Mouse (Mus musculus) intestine, embryonic 16.5 days (tissue): ENCODE data around the gene Gm5065. TPM values are rescaled to one million over a fixed set of nuclear protein-coding genes. Genes with fewer than 3 reads are reported as not detected.

Source experiments
- ATAC-seq: fragments of 200-750 bp; cut with Nextera tagmentation; 2 replicates; pipeline ENCODE4 v1.8.0; 2017; ENCODE audit warnings: moderate TSS enrichment, moderate library complexity
- H3K27ac ChIP-seq: fragments of 300-500 bp; sonication (generic); 2 replicates; pipeline ENCODE4 v1.5.1; 2014; ENCODE audit warnings: mild to moderate bottlenecking, low read length
- H3K27me3 ChIP-seq: fragments of 300-500 bp; sonication (generic); replicated peaks from 2 replicates; pipeline ENCODE4 v1.6.1; 2014; ENCODE audit warnings: low read length, control low read depth, mixed read lengths; ENCODE audit not compliant: control insufficient read depth, insufficient read depth
- H3K36me3 ChIP-seq: fragments of 300-500 bp; sonication (generic); 2 replicates; pipeline ENCODE4 v1.6.1; 2014; ENCODE audit warnings: low read length, control low read depth; ENCODE audit not compliant: control insufficient read depth, insufficient read depth
- H3K4me1 ChIP-seq: fragments of 300-500 bp; sonication (generic); 2 replicates; pipeline ENCODE4 v1.6.1; 2014; ENCODE audit warnings: low read length, control low read depth, mixed read lengths; ENCODE audit not compliant: control insufficient read depth, insufficient read depth
- H3K4me2 ChIP-seq: fragments of 300-500 bp; sonication (generic); 2 replicates; pipeline ENCODE4 v1.6.1; 2014; ENCODE audit warnings: low read depth, low read length, control low read depth
- H3K4me3 ChIP-seq: fragments of 300-500 bp; sonication (generic); 2 replicates; pipeline ENCODE4 v1.5.1; 2014; ENCODE audit warnings: mild to moderate bottlenecking, low read length
- H3K9ac ChIP-seq: fragments of 300-500 bp; sonication (generic); 2 replicates; pipeline ENCODE4 v1.6.1; 2014; ENCODE audit warnings: low read depth, low read length
- H3K9me3 ChIP-seq: fragments of 300-500 bp; sonication (generic); 2 replicates; pipeline ENCODE4 v1.6.1; 2016; ENCODE audit warnings: low read length, control low read depth; ENCODE audit not compliant: control insufficient read depth
- WGBS: fragments of 180-500 bp; shearing (Covaris S2); extraction: QIAGEN DNeasy Blood & Tissue Kit; methylation state at CpG from one replicate; pipeline ENCODE4 v1.1.7; 2014; 5-methylcytosine and 5-hydroxymethylcytosine counted together
- polyA plus RNA-seq: library from polyadenylated mRNA; unstranded; fragments of >200 nt; fragmentation: Nextera tagmentation; extraction: Ambion mirVana; gene quantifications from 2 replicates; pipeline ENCODE4 v1.2.1, GENCODE M21; 2015

Gene Gm5065
- polyA plus RNA-seq: not detected in 2 replicates

GRCm38 (mm10) chr7:5350237-5350636 lies at the start of gene Gm5065:
Gene Gm5065 (plus strand): TSS chr7:5350537.
- Histone ChIP-seq H3K4me3 (no peak within 1 kb of the TSS), H3K4me2 (no peak within 1 kb of the TSS), H3K4me1 (no peaks in the 10 kb centered on the region), H3K9me3 (0 out of 2 replicates have a peak, but pooled peaks cover 7% of the 10 kb centered on the region), H3K36me3 (no peaks in the 10 kb centered on the region), H3K27me3 (no peaks in the 10 kb centered on the region), H3K9ac (no peak within 1 kb of the TSS), H3K27ac (no peak within 1 kb of the TSS)
- no peak for ATAC-seq
- WGBS: 74% methylated on average over 1 of the region's 1 CpGs

- Histone ChIP-seq H3K4me2 (no peak overlapping the region), H3K4me1 (no peaks in the 10 kb centered on the region), H3K27me3 (no peaks in the 10 kb centered on the region), H3K27ac (no peak overlapping the region), H3K4me3 (no peak overlapping the region), H3K36me3 (no peaks in the 10 kb centered on the region), H3K9ac (no peak overlapping the region), H3K9me3 (no peaks in the 10 kb centered on the region)
- no peak for ATAC-seq
- WGBS: 87% methylated on average over 1 of the region's 1 CpGs
Measured at GRCm38 (mm10) chr7:5327511-5327910, 22.8 kb upstream of the Gm5065 start.

GRCm38 (mm10) chr7:5350935-5351334 lies 598 bp downstream of the Gm5065 start, which contains the start of gene Nlrp2:
Gene Nlrp2 (minus strand): TSS chr7:5351035.
- Histone ChIP-seq H3K9me3 (0 out of 2 replicates have a peak, but pooled peaks cover 7% of the 10 kb centered on the region), H3K4me1 (no peaks in the 10 kb centered on the region), H3K27me3 (no peaks in the 10 kb centered on the region), H3K4me3 (no peak within 1 kb of the TSS), H3K9ac (no peak within 1 kb of the TSS), H3K36me3 (no peaks in the 10 kb centered on the region), H3K4me2 (no peak within 1 kb of the TSS), H3K27ac (no peak within 1 kb of the TSS)
- WGBS: 78% methylated on average over 4 of the region's 4 CpGs
- no peak for ATAC-seq

GRCm38 (mm10) chr7:5363599-5363998 lies 13.3 kb downstream of the Gm5065 start:
- no peak for ATAC-seq
- Histone ChIP-seq H3K4me2 (no peak overlapping the region), H3K4me1 (no peaks in the 10 kb centered on the region), H3K9ac (no peak overlapping the region), H3K4me3 (no peak overlapping the region), H3K27ac (no peak overlapping the region), H3K27me3 (no peaks in the 10 kb centered on the region), H3K9me3 (peaks cover 4% of the 10 kb centered on the region; the same call in 1 of the 2 replicates), H3K36me3 (no peaks in the 10 kb centered on the region)
- 85% methylated on average over 5 of the region's 5 CpGs for WGBS

GRCm38 (mm10) chr7:5366724-5367123 lies 16.4 kb downstream of the Gm5065 start:
- 80% methylated on average over 2 of the region's 2 CpGs for WGBS
- Histone ChIP-seq H3K4me3 (no peak overlapping the region), H3K27ac (no peak overlapping the region), H3K36me3 (no peaks in the 10 kb centered on the region), H3K4me2 (no peak overlapping the region), H3K27me3 (no peaks in the 10 kb centered on the region), H3K4me1 (no peaks in the 10 kb centered on the region), H3K9ac (no peak overlapping the region), H3K9me3 (peaks cover 4% of the 10 kb centered on the region; the same call in 1 of the 2 replicates)
- ATAC-seq: no peak

- Histone ChIP-seq H3K27me3 (no peaks in the 10 kb centered on the region), H3K9ac (no peak overlapping the region), H3K36me3 (no peaks in the 10 kb centered on the region), H3K4me1 (no peaks in the 10 kb centered on the region), H3K4me3 (no peak overlapping the region), H3K27ac (no peak overlapping the region), H3K4me2 (no peak overlapping the region), H3K9me3 (no peaks in the 10 kb centered on the region)
- 52% methylated on average over 2 of the region's 2 CpGs for WGBS
- no peak for ATAC-seq
Measured at GRCm38 (mm10) chr7:5406201-5406600, 55.9 kb downstream of the Gm5065 start.

Other genes with a start within 250 kb of the Gm5065 start
- not detected in 2 replicates for gene Rfpl4, start 233.6 kb upstream of the Gm5065 start, polyA plus RNA-seq
- gene Rasl2-9, start 224.6 kb upstream of the Gm5065 start, polyA plus RNA-seq: 0.67 and 0.80 TPM in 2 replicates
- not detected in 2 replicates for gene Vmn1r55, start 200.9 kb upstream of the Gm5065 start, polyA plus RNA-seq
- not detected in 2 replicates for gene Vmn1r56, start 153.8 kb upstream of the Gm5065 start, polyA plus RNA-seq
- not detected in 2 replicates for gene Vmn1r57, start 132.0 kb upstream of the Gm5065 start, polyA plus RNA-seq
- not detected in 2 replicates for gene Nlrp2, start 498 bp downstream of the Gm5065 start, polyA plus RNA-seq
- not detected in 2 replicates for gene Vmn1r58, start 62.9 kb downstream of the Gm5065 start, polyA plus RNA-seq
- gene Vmn1r59, start 106.2 kb downstream of the Gm5065 start, polyA plus RNA-seq: not detected in 2 replicates
- not detected in 2 replicates for gene Vmn2r28, start 143.4 kb downstream of the Gm5065 start, polyA plus RNA-seq
- not detected in 2 replicates for gene Vmn1r60, start 196.8 kb downstream of the Gm5065 start, polyA plus RNA-seq